Mouse (Mus musculus) left cerebral cortex, adult 18-20 months (tissue): Measurements from ENCODE around the gene Prdx1. TPM values are rescaled to one million over a fixed set of nuclear protein-coding genes. Genes with fewer than 3 reads are reported as not detected.

Source experiments
- DNase-seq, 2 experiments: peaks; one replicate each; pipeline ENCODE4 v3.0.0; 2021 to 2022; ENCODE audit warnings: low spot score in 2 of 2, mixed read lengths in 1 of 2
- total RNA-seq, 2 experiments: library from RNA; stranded (reverse); gene quantifications; 2 replicates each; pipeline ENCODE4 v1.2.3; 2021

Prdx1 gene
- total RNA-seq, 2 experiments from 2014 or later = 145 to 162 TPM

- DNase-seq = no peak
Measured at GRCm38 (mm10) chr4:116721098-116721628, 35.8 kb downstream of the Prdx1 start.

GRCm38 (mm10) chr4:116722230-116722629 is 36.9 kb downstream of the Prdx1 start:
- no peak for DNase-seq

GRCm38 (mm10) chr4:116725444-116725843 is 40.1 kb downstream of the Prdx1 start:
- DNase-seq = no peak

DNA sequence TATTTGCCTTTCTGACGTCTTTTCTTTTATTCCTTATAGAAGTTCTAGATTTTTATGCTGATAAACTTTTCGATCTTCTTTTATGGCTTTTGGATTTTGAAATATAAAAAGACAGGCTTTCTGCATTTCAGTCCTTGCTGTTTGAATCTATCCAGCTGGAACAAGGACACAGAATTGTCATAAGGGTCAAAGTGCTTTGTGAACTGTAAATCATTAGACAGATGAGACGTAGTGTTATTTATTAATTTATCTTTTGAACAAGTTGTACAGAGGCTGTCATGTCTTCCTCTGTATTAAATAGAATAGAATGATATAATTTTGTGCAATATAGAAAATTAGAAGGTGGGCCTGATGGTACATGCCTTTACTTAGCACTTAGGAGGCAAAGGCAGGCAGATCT is 42.1 kb downstream of the Prdx1 start:
- DNase-seq = no peak

- DNase-seq = no peak
Measured at GRCm38 (mm10) chr4:116729532-116729931, 44.2 kb downstream of the Prdx1 start.

DNA sequence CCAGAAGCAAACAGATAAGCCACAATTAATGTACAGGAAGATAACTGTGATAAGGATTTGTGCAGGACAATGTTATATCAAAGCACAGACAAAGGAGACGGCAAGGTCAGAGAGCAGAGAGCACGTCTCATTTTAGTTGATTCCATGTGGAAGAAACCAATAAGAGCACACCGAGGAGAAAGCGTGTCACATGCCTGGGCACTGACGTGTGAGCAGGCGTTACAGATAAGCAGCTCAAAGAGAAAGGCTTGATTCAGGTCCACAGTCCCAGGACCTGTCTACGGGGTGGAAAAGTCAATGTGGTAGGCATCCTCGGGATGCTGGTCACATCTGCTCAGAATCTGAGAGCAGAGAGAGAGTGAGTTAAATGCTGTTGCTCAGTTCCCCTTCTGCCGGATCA is 45.7 kb downstream of the Prdx1 start:
- no peak for DNase-seq

- no peak for DNase-seq
Measured at GRCm38 (mm10) chr4:116732355-116732754, 47.0 kb downstream of the Prdx1 start.

DNA sequence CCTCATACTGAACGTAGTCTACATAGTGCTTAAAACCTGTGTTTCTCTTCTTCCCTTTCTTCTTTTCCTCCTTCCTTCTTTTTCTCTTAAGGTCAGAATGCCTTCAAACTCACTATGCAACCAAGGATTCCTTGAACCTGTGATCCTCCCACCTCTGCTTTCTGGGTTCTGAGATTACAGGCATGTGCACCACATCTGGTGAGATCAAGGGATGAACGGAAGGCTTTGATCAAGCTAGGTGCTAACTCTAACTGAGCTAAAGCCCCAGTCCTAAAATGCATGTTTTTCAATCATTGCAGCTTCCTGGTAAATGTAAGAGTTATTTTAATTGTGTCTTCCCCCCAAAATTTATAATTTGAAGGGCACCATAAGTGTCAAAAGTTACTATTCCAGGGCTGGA is 49.7 kb downstream of the Prdx1 start:
- no peak for DNase-seq

- no peak for DNase-seq
Measured at GRCm38 (mm10) chr4:116738972-116739751, 53.8 kb downstream of the Prdx1 start.

- DNase-seq = no peak
Measured at GRCm38 (mm10) chr4:116749750-116750149, 64.4 kb downstream of the Prdx1 start.

Other genes starting within 250 kb of the Prdx1 start
- 100 to 1,000 TPM; 108 to 112 TPM for gene Mast2, start 221.4 kb upstream of the Prdx1 start, total RNA-seq
- 10 to 100 TPM; 18.4 to 19.2 TPM for gene Ipp, start 178.0 kb upstream of the Prdx1 start, total RNA-seq
- gene Tmem69, start 129.6 kb upstream of the Prdx1 start, total RNA-seq = 1 to 10 TPM; 8.6 to 9.5 TPM
- gene Gpbp1l1, start 127.9 kb upstream of the Prdx1 start, total RNA-seq = 10 to 100 TPM; 40.5 to 47.2 TPM
- gene Ccdc17, start 88.9 kb upstream of the Prdx1 start, total RNA-seq = 1 to 10 TPM; 3.9 to 6.1 TPM
- 10 to 100 TPM; 24.4 to 30.2 TPM for gene Nasp, start 57.6 kb upstream of the Prdx1 start, total RNA-seq
- gene Akr1a1, start 33.9 kb upstream of the Prdx1 start, total RNA-seq = 100 to 1,000 TPM; 419 to 426 TPM
- gene Mmachc, start 22.9 kb downstream of the Prdx1 start, total RNA-seq = 10 to 100 TPM; 16.1 to 17.5 TPM
- gene Ccdc163, start 23.0 kb downstream of the Prdx1 start, total RNA-seq = 1 to 10 TPM; 5.5 to 6.2 TPM
- 1 to 10 TPM; 3.6 to 4.5 TPM for gene Tesk2, start 35.4 kb downstream of the Prdx1 start, total RNA-seq
- 10 to 100 TPM; 12.5 to 15.1 TPM for gene Toe1, start 122.1 kb downstream of the Prdx1 start, total RNA-seq
- gene Mutyh, start 122.2 kb downstream of the Prdx1 start, total RNA-seq = 1 to 10 TPM; 2.0 to 3.3 TPM
- gene Hpdl, start 136.2 kb downstream of the Prdx1 start, total RNA-seq = 1 to 10 TPM; 1.5 to 1.6 TPM
- 10 to 100 TPM in 1 of 2 experiments, 1 to 10 TPM in 1; 9.6 to 10.9 TPM for gene Zswim5, start 191.8 kb downstream of the Prdx1 start, total RNA-seq